Mouse (Mus musculus): ENCODE results near the gene Clpx.
A peak's percentile ranks its signal among the peaks of the same experiment; 100 is the strongest.
"Not testable (repeated sequence)": the region's sequence is repeated elsewhere in the genome, so short reads cannot be mapped to it uniquely, and the experiment has no call there.

Clpx gene

DNA sequence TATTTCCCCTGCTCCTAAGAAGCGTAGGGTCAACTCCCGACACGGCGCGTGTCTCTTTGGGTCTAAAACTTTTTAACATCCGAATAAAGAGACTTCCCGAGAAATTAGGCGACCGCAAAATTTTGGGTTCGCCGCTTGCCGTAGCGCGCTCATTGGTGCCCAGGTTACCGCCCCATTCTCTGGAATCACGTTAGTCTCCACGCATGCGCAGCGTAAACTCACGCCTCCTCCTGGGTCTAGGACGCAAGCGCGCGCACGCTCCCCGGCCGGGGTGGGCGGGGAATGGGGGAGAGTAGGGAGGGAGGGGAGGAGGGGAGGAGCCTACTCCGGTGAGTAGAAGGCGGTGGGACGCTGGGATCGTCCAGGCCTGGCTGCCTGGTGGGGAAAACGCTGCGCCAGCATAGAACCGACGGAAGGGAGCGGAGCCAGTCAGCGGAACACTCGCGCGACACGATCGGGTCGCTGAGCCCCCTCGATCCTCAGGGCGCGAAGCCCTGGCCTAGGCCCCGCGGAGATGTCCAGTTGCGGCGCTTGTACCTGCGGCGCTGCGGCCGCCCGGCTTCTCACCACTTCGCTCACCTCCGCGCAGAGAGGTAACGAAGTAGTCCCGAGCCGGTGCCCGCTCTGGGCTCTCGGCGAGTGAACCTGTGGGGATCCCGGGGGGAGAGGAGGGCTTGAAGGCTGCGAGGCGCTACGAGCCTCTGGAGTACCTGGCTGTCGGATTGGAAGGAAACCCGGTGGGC, at the start of gene Clpx:
Gene Clpx, plus strand, starts transcription at position 288 of the 743 bp plus-strand sequence.
- peak; percentile 99 for DNase-seq (ENCODE audit: low spot score)

DNA sequence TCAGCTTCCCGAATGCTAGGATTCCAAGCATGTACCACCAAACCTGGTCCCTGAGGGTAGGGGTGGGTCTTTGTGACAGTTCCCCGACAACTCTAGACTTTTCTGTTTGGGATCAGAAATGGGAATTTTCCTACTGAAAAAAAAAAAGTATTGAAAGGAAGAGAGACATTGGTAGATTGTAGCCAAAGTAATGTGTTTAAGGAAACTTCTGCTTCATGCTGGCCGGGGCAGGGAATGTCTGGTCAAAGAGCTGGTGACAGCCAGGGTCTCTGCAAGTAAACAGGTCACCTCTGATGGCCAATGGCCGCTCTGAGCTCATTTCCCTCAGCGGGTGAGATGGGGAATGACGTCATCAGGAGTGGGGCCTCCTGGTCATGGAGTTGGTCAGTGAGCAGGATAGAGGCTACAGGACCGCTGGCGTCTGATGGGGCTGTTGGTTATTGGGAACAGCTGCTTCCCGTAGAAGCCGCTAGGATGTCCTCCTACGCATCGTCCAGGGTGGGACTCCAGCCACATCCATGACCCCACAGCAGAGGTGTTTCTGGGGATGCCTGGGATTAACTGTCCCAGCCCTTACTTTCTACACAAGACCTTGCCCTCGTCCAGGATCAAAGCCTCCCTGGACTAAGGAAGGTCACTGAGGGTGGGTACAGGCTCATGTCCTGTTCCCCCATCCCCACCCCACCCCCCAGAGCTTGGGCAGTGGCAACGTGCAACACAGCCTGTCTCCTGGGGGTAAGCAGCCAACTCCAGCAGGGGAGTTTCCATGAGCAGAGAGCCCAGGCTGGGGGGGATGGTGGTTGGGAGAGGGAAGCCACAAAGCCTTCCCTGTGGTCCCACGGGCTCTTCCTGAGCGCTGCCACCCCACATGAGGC, 46.3 kb upstream of the Clpx start:
- no peak for DNase-seq (ENCODE audit: low spot score)

DNA sequence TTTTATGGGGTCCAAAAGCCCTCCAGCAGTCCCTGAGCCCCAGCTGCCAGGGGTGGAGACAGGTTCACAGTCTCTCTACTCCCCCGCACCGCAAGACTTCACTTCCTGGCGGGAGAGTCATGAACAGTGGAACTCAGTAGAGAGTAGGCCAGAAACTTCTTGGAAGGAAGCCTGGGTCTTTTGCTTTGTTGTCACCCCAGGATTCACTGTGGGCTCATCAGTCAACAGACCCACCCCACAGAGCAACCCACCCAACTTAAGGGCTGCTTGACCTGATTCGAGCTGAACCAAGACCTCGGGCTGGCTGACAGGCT, 45.7 kb upstream of the Clpx start:
- no peak for DNase-seq (ENCODE audit: low spot score)

DNA sequence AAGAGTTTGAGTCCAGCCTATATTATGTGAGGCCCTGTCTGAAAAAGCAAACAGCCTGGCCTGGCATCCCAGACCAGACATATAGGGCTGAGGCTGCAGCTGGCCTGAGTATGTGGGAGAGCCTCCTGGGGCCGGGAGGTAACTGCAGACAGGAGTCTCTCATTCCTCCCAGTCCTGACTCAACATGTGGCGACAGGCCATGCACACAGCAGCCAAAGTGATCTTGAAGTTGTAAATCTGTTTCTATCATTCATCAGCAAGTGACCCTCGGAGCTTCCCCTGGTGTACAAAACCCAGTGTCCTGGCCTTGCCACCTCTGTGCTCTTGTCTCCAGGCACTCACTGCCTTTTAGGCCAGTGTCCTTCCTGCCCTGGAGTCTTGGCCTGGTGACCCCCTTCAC, 42.0 kb upstream of the Clpx start:
- DNase-seq (ENCODE audit: low spot score): no peak

DNA sequence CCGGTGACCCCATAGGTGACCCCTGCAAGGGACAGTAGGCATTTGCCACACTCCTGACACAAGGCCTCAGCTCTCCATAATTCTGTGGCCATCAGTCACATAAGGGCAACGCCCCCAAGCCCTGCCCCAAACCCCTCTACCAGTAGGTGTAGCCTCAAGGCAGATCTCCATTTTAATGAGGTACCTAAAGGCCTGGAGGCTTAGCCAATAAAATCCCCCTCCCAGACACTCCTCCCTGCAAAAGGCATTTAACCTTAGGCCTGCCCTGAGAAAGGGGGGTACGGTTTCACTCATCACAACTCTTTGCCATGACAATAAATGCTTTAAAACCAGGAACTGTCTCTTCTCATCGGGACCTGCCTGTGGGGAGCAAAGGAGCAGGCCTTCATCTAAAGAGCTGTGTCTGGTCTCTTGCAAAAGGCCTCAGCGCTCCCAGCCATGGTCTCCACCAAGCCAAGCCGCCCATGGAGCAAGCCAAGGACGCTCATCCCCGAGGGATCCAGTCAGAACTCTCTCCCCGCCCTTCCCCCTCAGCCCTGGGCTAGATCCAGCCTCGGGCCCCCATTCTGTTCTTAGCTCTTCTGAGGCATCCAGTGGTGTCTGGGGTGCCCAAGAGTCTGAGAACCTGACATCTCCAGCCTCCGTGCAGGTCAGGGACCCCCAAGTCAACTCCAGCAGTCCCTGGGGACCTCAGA, 38.0 kb upstream of the Clpx start:
- DNase-seq (ENCODE audit: low spot score): no peak

DNA sequence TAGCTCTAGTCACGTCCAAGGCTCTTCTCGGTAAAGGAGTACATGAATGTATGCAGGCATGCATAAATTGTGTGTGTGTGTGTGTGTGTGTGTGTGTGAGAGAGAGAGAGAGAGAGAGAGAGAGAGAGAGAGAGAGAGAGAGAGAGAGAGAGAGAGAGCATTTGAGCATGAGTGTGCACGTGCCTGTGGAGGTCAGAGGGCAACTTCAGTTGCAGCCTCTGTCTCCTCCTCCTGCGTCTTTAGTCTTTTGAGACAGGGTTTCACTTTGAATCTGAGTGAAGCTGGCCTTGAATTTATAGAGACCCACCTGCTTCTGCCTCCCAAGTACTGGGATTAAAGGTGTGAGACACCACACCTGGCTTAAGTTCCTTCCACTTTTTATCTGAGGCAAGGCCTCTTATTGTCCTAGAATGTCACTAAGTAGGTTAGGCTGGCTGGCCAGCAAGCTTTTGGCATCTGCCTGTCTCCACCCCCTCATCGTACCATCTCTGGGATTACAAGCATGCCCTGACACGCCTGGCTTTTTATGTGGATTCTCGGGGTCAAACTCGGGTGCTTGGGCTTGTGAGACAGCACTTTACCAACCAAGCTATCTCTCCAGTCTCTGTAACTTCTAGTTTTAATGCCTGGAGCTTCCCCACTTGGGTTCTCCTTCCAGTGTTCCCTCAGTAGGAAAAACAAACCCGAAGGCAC, 36.7 kb upstream of the Clpx start:
- DNase-seq (ENCODE audit: low spot score): no peak

DNA sequence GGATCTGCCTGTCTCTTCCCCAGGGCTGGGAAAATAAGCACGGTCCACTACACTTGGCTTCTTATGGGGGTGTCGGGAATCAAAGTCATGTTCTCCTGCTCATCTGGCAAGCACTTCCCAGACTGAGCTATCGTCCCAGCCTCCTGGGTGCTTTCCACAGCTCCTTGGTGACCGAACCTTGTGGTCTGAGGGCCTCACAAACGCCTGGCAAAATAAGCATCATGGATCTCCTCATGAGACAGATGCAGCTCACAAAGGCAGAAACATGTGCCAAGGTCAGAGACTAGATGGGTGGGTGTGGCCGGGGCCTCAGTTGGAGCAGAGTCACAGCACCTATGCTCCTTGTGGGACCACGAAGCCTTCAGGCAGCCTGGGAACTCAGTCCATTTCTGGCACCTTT, 34.7 kb upstream of the Clpx start:
- no peak for DNase-seq (ENCODE audit: low spot score)

DNA sequence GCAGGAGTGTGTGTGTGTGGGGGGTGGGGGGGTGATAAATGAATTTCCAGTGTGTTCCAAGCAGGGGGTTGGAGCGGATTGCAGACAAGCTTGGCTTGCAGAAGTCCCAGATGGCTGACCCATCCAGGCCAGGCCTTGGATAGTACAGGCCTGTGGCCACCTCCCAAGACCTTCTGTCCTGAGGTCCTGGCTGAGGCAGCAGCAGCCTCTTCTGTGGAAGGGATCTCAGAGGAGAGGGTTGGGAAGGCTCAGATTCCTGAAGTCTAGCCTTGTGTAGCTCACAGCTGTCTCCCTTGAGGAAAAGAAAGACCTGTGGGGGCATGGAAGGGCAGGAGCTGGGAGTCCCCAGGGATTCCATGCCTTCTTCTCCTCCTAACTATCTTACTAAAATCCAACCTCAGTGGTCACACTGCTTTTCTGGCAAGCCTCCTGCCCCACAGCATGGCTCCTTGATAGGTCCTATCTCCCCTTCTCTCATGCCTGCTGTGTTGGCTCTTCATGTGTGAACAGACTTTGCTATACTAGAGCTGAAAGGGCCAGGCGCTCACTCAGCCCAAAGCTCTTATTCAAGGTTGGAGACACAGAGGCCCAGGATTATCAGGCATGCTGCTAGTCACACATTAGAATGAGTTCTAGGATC, 32.3 kb upstream of the Clpx start:
- no peak for DNase-seq (ENCODE audit: low spot score)

DNA sequence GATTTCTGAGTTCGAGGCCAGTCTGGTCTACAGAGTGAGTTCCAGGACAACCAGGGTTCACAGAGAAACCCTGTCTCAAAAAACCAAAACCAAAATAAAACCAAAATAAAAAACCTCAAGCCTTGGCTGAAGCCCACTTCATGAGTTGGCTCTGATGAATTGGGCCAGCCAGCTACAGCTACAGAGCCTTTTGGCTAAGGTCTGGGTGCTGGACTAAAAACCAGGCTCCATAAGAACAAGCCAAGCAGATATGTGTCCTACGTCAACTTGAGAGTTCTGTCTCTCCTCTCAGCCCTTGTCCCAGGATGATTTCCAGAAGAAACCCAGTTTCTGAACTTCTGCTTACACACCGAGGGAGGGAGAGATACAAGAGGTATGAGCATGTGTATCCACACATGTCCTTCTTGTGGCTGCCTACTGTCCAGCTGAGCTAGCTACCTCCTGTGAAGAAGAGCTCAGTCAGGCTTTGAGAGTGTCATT, 31.4 kb upstream of the Clpx start:
- DNase-seq (ENCODE audit: low spot score): no peak

DNA sequence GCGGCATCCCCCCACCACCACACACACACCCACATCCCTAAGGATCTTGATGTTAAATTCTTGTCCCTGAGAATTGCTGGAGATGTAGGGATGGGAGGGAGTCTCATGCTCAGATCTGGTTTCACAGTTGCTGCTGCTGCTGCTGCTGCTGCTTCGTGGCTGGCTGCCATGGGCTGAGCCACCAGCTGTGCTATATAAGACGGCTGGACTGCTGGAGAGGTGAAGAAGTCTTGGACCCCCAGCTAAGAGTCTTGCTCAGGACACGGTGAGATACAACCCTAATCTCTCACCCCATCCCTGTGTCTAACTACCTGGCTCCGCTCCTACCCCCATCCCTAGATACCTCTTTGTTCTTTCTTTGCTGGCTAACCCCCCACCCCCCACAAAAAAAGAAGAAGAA, 29.1 kb upstream of the Clpx start, which contains the start of gene Cilp:
Gene Cilp, plus strand, starts transcription at position 222 of the 400 bp plus-strand sequence.
- DNase-seq (ENCODE audit: low spot score): no peak

DNA sequence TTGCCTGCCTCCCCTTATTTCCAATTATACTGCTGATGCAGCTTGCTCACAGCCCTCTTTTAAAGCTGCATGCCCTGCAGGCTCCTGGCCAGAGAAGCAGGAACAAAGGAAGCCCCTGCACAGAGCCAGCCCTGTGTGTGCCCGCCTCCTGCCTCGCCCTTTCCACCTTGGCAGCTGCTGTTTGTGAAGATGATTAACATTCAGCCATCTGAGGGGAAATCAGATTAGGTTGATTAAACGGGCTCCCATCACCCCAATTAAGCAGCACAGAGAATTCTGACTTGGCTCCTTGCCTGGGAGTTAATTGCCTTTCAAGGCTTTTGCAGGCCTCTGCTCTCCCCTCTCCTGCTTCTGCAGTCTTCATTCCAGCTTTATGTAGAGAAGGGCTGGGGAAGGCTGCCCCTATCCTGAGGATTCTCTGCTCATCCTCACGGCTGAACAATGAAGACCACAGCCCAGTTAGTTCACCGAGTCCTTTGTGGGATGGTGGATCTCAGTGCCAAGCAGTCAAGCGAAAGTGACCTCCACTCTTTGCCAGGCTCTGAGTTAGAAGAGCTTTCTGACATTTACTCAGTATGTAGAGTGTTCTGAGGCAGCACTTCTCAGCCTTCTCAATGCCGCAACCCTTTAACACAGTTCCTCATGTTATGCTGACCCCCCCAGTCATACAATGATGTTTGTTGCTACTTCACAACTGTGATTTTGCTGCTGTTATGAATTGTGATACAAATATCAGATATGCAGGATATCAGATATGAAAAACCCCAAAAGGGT, 26.1 kb upstream of the Clpx start:
- DNase-seq (ENCODE audit: low spot score): no peak

DNA sequence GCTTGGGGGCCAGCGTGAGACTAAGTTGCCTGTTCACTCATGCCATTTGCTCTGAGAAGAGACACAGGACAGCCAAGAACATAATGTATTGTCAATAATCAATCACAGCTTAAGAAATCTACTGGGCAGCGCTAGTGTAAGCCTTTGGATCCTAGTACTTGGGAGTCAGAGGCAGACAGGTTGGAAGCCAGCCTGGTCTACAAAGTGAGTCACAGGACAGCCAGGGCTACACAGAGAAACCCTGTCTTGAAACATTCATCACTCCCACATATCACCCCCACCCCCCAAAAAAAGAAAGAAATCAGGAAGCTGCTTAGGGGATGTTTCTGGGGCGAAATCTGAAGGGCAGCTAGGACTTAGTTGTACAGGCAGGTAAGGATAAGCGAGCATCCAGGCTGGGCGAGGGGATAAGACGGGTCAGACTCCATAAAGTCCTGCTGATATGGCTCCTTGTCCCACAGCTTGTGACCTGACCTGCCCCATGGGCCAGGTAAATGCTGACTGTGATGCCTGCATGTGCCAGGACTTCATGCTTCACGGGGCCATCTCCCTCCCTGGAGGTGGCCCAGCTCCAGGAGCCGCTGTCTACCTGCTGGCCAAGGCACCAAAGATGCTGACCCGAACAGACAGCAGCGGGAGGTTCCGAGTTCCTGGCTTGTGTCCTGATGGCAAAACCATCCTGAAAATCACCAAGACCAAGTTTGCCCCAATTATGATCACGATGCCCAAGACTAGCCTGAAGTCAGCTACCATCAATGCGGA, 20.8 kb upstream of the Clpx start:
- DNase-seq (ENCODE audit: low spot score): no peak

DNA sequence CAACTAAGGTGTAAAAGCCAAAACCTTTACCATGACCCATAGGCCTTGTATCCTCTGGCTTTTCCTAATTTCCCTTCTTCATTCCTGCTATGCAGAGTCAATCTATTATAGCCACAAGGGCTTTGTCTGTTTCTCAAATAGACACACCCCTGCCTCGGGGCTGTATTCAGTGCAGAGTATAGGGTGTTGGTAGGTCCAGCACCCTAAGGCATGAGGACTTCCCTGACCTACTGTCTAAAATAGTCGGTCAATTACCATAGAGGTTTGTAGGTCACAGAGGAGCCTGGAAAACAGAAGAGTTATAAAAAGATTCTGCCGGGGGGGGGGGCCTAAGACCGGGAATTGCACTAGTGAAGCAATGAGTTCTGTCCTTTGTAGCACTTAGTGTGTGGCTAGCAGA, 20.2 kb upstream of the Clpx start:
- no peak for DNase-seq (ENCODE audit: low spot score)

DNA sequence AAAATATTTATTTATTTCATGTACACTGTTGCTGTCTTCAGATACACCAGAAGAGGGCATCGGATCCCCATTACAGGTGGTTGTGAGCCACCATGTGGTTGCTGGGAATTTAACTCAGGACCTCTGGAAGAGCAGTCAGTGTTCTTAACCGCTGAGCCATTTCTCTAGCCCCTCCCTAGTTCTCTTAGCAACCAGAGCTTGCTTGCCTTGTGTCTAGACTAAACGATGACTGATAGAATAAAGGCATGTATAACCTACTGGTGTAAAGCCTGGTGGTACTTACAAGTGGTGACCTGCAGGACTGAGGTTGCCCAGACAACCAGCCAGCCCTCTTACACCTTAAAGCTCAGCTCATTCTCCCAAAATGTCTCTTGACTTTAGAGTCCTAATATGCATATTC, 19.2 kb upstream of the Clpx start:
- not testable (repeated sequence) for DNase-seq (ENCODE audit: low spot score)

DNA sequence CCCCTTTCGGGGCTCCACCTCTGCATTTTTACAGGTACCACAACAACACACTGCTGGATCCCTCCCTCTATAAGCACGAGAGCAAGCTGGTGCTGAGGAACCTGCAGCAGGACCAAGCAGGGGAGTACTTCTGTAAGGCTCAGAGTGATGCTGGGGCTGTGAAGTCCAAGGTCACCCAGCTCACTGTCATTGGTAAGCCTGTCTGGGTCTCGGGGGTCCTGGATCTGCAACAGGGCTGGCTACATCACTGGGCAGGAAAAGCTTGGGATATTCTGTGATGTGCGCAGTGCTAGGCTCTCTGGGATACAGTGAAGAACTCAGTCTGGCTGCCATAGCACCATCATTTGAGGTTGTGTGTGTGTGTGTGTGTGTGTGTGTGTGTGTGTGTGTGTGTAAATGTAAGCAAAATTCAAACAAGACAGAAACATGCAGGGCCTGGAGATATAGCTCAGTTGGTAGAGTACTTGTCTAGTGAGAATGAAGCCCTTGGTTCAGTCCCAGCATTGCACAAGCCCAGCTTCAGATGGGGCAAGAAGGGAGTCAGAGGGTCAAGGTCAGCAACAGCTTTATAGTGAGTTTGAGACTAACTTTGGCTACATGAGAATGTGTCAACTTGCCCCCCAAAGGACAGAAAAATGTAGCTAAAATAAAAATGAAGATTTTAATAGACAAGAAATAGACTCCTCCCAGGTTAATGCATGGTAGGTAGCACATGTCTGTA, 18.1 kb upstream of the Clpx start:
- no peak for DNase-seq (ENCODE audit: low spot score)

DNA sequence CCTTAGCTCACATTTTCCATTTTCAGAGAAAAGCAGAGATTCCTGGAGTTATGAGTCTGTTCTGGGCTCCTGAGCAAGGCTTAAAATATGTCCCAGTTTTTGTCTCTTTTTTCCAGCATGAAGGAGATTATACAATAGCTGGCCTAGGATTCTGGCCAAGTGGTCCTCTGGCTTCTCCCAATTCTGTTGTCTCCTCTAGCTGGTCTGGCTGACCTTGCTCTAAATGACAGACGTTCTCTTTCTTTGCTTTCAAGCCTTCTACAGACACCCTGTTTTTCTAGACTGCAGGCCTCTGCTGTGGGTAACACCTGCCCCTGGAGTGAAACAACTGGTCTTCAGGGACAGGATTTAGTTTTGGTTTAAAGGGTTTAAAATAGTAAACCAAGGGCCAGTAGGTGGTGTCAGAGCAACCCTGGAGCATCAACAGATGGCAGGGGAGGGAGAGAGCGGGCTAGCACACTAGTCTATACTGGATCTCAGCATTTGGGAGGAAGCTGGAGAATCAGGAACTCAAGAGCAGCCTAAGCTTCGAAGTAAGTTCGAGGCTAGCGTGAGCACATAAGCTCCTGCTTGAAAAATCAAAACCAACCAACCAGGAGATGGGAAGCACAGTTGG, 12.4 kb upstream of the Clpx start:
- no peak for DNase-seq (ENCODE audit: low spot score)

DNA sequence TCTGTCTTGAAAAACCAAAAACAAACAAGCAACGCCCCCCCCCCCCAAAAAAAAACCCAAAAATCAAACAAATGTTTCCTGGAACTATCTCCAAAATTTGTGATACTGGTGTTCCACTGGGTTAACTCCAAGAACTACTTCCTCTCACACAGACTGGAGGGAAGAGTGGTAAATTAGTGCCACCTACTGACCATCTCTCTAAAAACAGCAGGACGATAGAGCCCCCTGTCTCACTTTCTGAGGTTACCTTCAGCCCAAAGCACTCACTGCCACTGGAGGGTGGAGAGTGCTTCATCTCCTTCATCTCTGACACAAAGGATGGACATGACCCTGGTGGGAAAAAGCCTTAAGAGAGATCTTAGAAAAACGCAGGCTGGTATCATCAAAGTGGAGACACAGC, 10.8 kb upstream of the Clpx start:
- DNase-seq (ENCODE audit: low spot score): peak; percentile 80

DNA sequence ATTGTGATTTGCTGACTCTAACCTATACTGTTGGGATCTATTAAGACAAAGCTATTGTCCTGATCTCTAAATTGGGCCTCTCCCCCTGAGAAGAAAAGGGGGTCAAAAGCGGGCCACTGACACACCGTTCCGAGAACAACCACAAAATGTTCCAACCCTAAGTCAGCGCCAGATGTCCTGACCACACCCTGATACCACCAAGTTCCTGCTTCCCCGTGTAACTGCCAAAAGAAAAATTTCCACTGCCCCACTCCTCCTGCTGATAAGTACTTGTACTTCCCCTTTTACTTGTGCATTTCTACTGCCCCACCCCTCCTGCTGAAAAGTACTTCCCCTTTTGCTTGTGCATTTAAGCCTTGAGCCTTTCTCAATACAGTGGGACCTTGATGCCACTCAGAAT, 5.8 kb upstream of the Clpx start:
- not testable (repeated sequence) for DNase-seq (ENCODE audit: low spot score)

DNA sequence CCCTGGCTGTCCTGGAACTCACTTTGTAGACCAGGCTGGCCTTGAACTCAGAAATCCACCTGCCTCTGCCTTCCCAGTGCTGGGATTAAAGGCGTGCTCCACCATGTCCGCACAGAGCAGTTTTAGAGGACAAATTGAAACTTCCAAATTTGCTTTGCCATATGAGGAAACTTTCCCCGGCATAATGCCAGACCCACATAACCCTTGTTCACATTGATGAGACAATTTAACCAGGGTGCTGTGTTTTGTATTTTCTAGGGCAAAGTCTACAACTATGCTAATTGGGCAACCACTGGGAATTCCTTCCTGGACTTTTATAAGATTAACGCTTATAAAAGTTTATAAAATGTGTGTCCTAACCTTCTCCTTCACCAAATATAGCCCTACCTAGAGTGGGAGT, 4.1 kb upstream of the Clpx start:
- DNase-seq (ENCODE audit: low spot score): no peak
